Mouse (Mus musculus) heart, adult 2 months (tissue): ENCODE measurements around the gene Hs3st4. TPM values are rescaled to one million over a fixed set of nuclear protein-coding genes. Genes with fewer than 3 reads are reported as not detected.

ENCODE experiments used
- DNase-seq, 2 experiments: peaks; one replicate each; pipeline ENCODE4 v3.0.0; 2021
- H3K27ac ChIP-seq: fragments of 200-600 bp; 2 replicates; pipeline ENCODE4 v1.8.1; 2022
- H3K27me3 ChIP-seq: fragments of 200-500 bp; 2 replicates; pipeline ENCODE4 v1.6.1; 2012; ENCODE audit warnings: mild to moderate bottlenecking, low read length, inconsistent platforms, mixed read lengths; ENCODE audit not compliant: control insufficient read depth, insufficient read depth
- H3K36me3 ChIP-seq: fragments of 200-500 bp; 2 replicates; pipeline ENCODE4 v1.6.1; 2012; ENCODE audit warnings: low read length, inconsistent platforms; ENCODE audit not compliant: control insufficient read depth, insufficient read depth
- H3K4me1 ChIP-seq: fragments of 200-500 bp; 2 replicates; pipeline ENCODE4 v1.6.1; 2011; ENCODE audit warnings: low read length; ENCODE audit not compliant: control insufficient read depth, insufficient read depth
- H3K4me3 ChIP-seq: fragments of 200-600 bp; 2 replicates; pipeline ENCODE4 v1.8.1; 2022
- H3K79me2 ChIP-seq: fragments of 200-500 bp; replicated peaks from 2 replicates; pipeline ENCODE4 v1.6.1; 2012; ENCODE audit warnings: mild to moderate bottlenecking, inconsistent platforms, low read length, moderate library complexity, mixed read lengths; ENCODE audit not compliant: control insufficient read depth, insufficient read depth
- H3K9ac ChIP-seq: fragments of 200-500 bp; 2 replicates; pipeline ENCODE4 v1.6.1; 2012; ENCODE audit warnings: low read depth, mild to moderate bottlenecking, control low read depth, inconsistent platforms, low read length, mixed read lengths
- CTCF ChIP-seq: fragments of 200-600 bp; IDR thresholded peaks from 2 replicates; pipeline ENCODE4 v1.8.1; 2022; ENCODE audit warnings: antibody characterized with exemption, mild to moderate bottlenecking, moderate library complexity
- EP300 ChIP-seq: fragments of 200-500 bp; IDR thresholded peaks from 2 replicates; pipeline ENCODE4 v1.6.1; 2011; ENCODE audit warnings: low read depth, low read length, control low read depth; ENCODE audit not compliant: insufficient read depth
- POLR2A ChIP-seq: fragments of 200-500 bp; IDR thresholded peaks from 2 replicates; pipeline ENCODE4 v1.6.1; 2011; ENCODE audit warnings: mild to moderate bottlenecking, low read depth, low read length, control low read depth; ENCODE audit not compliant: insufficient read depth
- WGBS: fragments of 180-500 bp; shearing (Covaris S2); methylation state at CpG from one replicate; pipeline ENCODE4 v1.1.7; 2018; 5-methylcytosine and 5-hydroxymethylcytosine counted together
- intact Hi-C: fragments of 180-260 bp; cut with DNase I; formaldehyde crosslinking; loops from one replicate; pipeline ENCODE4 v1.15.1; 2025
- polyA plus RNA-seq: library from polyadenylated mRNA; depleted of rRNA; stranded (reverse); fragments of >200 nt; gene quantifications from 2 replicates; pipeline ENCODE4 v1.2.3, GENCODE M21; 2012
- total RNA-seq, 2 experiments: library from RNA; stranded (reverse); gene quantifications; 2 replicates each; pipeline ENCODE4 v1.2.3; 2021

Gene Hs3st4
- total and polyA plus RNA-seq, 3 experiments, result 0.06 to 0.13 TPM; not detected in 1

- intact Hi-C loops, result no loop called here
- WGBS, result 38% methylated on average over 7 of the region's 7 CpGs
- TF ChIP-seq POLR2A (no peak), EP300 (no peak), CTCF (no peak)
Measured at GRCm38 (mm10) chr7:123981435-123981834, 1.2 kb upstream of the Hs3st4 start.

GRCm38 (mm10) chr7:123982010-123982409 is 659 bp upstream of the Hs3st4 start:
- H3K4me3 ChIP-seq, result no peak overlapping the region
- no peak overlapping the region for H3K27ac ChIP-seq
- H3K4me1 ChIP-seq, result no peaks in the 10 kb centered on the region
- DNase-seq, result no peak
- intact Hi-C loops, result no loop called here
- H3K9ac ChIP-seq, result no peak overlapping the region
- H3K27me3 ChIP-seq, result peaks cover 7% of the 10 kb centered on the region
- no peaks in the 10 kb centered on the region for H3K36me3 ChIP-seq
- H3K79me2 ChIP-seq, result no peaks in the 10 kb centered on the region
- TF ChIP-seq POLR2A (no peak), CTCF (no peak), EP300 (no peak)
- WGBS, result 6% methylated on average over 5 of the region's 5 CpGs

More at GRCm38 (mm10) chr7:123981435-123981834, 1.2 kb upstream of the Hs3st4 start:
- Histone ChIP-seq H3K9ac (no peak overlapping the region), H3K27ac (no peak overlapping the region), H3K4me3 (no peak overlapping the region), H3K27me3 (peaks cover 7% of the 10 kb centered on the region), H3K79me2 (no peaks in the 10 kb centered on the region), H3K36me3 (no peaks in the 10 kb centered on the region), H3K4me1 (no peaks in the 10 kb centered on the region)
- no peak for DNase-seq

GRCm38 (mm10) chr7:123983177-123984046 is 743 bp downstream of the Hs3st4 start:
- no peak for TF ChIP-seq CTCF
- TF ChIP-seq POLR2A, result no peak
- TF ChIP-seq EP300, result no peak
- H3K9ac ChIP-seq, result no peak overlapping the region
- no peak overlapping the region for H3K27ac ChIP-seq
- DNase-seq, result no peak
- WGBS, result 6% methylated on average over 73 of the region's 97 CpGs
- peaks cover 7% of the 10 kb centered on the region for H3K27me3 ChIP-seq
- no peaks in the 10 kb centered on the region for H3K79me2 ChIP-seq
- H3K4me1 ChIP-seq, result no peaks in the 10 kb centered on the region
- intact Hi-C loops, result no loop called here
- no peaks in the 10 kb centered on the region for H3K36me3 ChIP-seq
- H3K4me3 ChIP-seq, result no peak overlapping the region

GRCm38 (mm10) chr7:123992121-123992520 is 9.5 kb downstream of the Hs3st4 start:
- intact Hi-C loops, result no loop called here
- no peaks in the 10 kb centered on the region for H3K4me1 ChIP-seq
- no peak overlapping the region for H3K9ac ChIP-seq
- no peak overlapping the region for H3K27ac ChIP-seq
- TF ChIP-seq POLR2A, result no peak
- TF ChIP-seq EP300, result no peak
- no peak for TF ChIP-seq CTCF
- H3K36me3 ChIP-seq, result no peaks in the 10 kb centered on the region
- H3K4me3 ChIP-seq, result no peak overlapping the region
- H3K27me3 ChIP-seq, result no peaks in the 10 kb centered on the region
- H3K79me2 ChIP-seq, result no peaks in the 10 kb centered on the region
- WGBS, result 67% methylated on average over 3 of the region's 3 CpGs
- DNase-seq, result no peak

GRCm38 (mm10) chr7:123997266-123997665 is 14.6 kb downstream of the Hs3st4 start:
- intact Hi-C loops, result no loop called here
- Histone ChIP-seq H3K36me3 (no peaks in the 10 kb centered on the region), H3K27ac (no peak overlapping the region), H3K79me2 (no peaks in the 10 kb centered on the region), H3K4me3 (no peak overlapping the region), H3K4me1 (no peaks in the 10 kb centered on the region), H3K27me3 (0 out of 2 replicates have a peak, but pooled peaks cover 1% of the 10 kb centered on the region), H3K9ac (no peak overlapping the region)
- no peak for DNase-seq
- 34% methylated on average over 3 of the region's 3 CpGs for WGBS
- TF ChIP-seq POLR2A (no peak), EP300 (no peak), CTCF (no peak)

GRCm38 (mm10) chr7:123998601-123999000 is 15.9 kb downstream of the Hs3st4 start:
- Histone ChIP-seq H3K9ac (no peak overlapping the region), H3K27me3 (0 out of 2 replicates have a peak, but pooled peaks cover 1% of the 10 kb centered on the region), H3K4me1 (no peaks in the 10 kb centered on the region), H3K4me3 (no peak overlapping the region), H3K79me2 (no peaks in the 10 kb centered on the region), H3K36me3 (no peaks in the 10 kb centered on the region), H3K27ac (no peak overlapping the region)
- no peak for TF ChIP-seq EP300
- no peak for TF ChIP-seq POLR2A
- no peak for TF ChIP-seq CTCF
- 64% methylated on average over 7 of the region's 7 CpGs for WGBS
- intact Hi-C loops, result no loop called here
- no peak for DNase-seq
